Mouse (Mus musculus) cerebellum, adult 2 months (tissue): ENCODE data around the gene Prkcq.

Experiments used
- CTCF ChIP-seq: fragments of 200-500 bp; IDR thresholded peaks from 2 replicates; pipeline ENCODE4 v1.5.1; 2011; ENCODE audit warnings: low read depth, mild to moderate bottlenecking, control low read depth, low read length, moderate library complexity, borderline replicate concordance; ENCODE audit not compliant: insufficient read depth
- POLR2A ChIP-seq: fragments of 200-500 bp; IDR thresholded peaks from 2 replicates; pipeline ENCODE4 v1.6.1; 2011; ENCODE audit warnings: low read length, control low read depth, borderline replicate concordance; ENCODE audit not compliant: insufficient read depth

GRCm38 (mm10) chr2:11278965-11279364 is 107.1 kb downstream of the Prkcq start:
- TF ChIP-seq POLR2A: no peak
- TF ChIP-seq CTCF: no peak
